Mouse (Mus musculus) kidney, adult 2 months (tissue): ENCODE data around the gene Ppp4r3b.

Source experiments
- CTCF ChIP-seq: fragments of 200-500 bp; conservative IDR thresholded peaks from 2 replicates; pipeline ENCODE4 v1.5.1; 2011; ENCODE audit warnings: low read depth, mild to moderate bottlenecking, control low read depth, low read length, moderate library complexity, mixed read lengths; ENCODE audit not compliant: insufficient read depth, insufficient read length
- POLR2A ChIP-seq: fragments of 200-500 bp; IDR thresholded peaks from one replicate; pipeline ENCODE4 v1.6.1; 2011; ENCODE audit warnings: low read depth, low read length, control low read depth

DNA sequence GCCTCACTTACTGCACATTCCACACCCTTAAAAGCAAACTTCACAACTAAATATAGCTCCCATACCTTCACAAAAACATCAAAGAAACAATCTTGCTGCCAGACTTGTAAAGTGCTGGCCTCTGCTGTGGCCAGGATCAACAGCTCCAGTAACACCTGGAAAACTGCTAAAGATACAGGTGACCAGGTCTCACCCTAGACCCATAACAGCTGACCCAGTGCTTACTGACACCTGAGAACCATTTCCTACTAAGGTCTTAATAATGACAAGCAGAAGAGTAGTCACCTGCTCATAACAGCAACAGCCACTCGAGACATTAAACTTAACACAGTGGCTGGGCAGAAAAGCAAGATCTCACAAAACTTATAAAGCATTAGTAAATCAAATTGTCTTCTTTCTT lies 60.9 kb downstream of the Ppp4r3b start:
- no peak for TF ChIP-seq CTCF
- TF ChIP-seq POLR2A: no peak
